Mouse (Mus musculus): ENCODE data around the gene Magi2. TPM values are rescaled to one million over a fixed set of nuclear protein-coding genes. Genes with fewer than 3 reads are reported as not detected.

Magi2 gene
- polyA plus RNA-seq, 1 experiment from 2014 or later, result 15.2 TPM

DNA sequence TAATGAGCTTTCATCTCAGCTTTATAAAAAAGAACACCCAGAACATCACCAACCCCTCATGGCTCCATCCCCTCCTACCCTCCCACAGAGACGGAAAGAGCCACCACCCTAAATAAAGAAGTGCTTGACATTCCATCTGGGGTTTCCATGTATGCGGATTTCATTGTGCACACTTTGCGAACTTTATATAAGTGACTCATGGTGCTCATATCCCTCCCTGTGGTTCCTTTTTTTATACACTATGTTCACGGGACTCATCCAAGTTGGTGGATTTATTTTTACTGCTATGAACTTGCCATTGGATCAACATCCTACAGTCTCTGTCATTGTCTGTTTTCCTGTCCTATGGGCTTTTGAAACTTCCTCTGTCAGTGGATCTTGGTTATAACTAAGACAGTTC, 1388.1 kb downstream of the Magi2 start:
- 89% methylated on average over 4 of the region's 4 CpGs for WGBS
- Histone ChIP-seq H3K27me3 (ENCODE audit: insufficient read depth, low read length) (no peaks in the 10 kb centered on the region), H3K9me3 (ENCODE audit: low read length) (no peaks in the 10 kb centered on the region), H3K27ac (ENCODE audit: low read length) (no peak overlapping the region), H3K4me2 (replicated peaks; ENCODE audit: low read depth, low read length) (no peak overlapping the region), H3K9ac (replicated peaks; ENCODE audit: low read length) (no peak overlapping the region), H3K4me1 (ENCODE audit: insufficient read depth, low read length) (no peaks in the 10 kb centered on the region), H3K4me3 (ENCODE audit: low read length) (no peak overlapping the region), H3K36me3 (ENCODE audit: insufficient read depth, low read length) (no peaks in the 10 kb centered on the region)
- no peak for ATAC-seq (ENCODE audit: low FRiP score, low TSS enrichment)

DNA sequence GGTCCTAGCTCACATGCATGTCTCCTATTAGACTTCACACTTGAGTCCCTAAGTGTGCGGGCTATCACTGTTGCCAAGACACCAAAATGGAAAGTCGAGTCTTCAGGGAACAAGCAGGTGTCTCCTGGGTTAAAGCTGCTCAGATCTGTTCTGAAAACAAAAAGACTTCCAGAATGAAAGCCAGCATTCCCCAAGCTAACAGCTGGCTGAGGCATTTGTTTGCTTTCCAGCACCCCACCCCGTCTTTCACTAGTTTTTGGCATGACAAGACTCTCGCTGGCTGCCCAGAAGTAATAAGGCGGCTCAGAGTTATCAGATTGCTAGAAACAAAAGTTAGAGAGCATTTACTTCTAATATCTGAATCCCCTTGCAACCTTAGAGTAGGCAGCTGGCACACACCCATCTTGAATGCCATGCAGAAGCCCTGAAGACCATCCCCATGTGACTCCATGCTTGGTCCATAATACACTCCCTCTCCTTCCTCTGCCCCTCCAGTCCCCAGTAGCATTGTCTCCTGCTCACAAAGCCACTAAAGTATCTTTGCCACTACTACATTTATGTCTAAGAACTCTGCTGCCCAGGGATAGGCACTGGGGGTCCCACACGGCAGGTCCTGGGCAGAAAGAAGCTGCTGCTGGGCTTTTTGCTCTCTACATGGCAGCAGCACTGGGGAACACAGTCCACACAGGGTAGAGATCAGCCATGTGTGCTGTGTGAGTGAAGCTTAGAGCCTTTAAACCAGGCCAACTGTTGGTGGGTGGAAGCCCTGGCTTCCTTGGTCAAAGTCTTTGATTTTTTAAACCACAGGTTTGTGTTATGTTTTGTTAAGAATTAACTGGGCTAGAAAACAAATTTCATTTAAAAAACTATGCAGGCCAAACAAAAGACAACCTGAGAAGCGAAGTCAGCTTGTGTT, 1394.0 kb downstream of the Magi2 start:
- Histone ChIP-seq H3K27ac (ENCODE audit: low read length) (no peak overlapping the region), H3K9me3 (ENCODE audit: low read length) (no peaks in the 10 kb centered on the region), H3K4me2 (replicated peaks; ENCODE audit: low read depth, low read length) (no peak overlapping the region), H3K27me3 (ENCODE audit: insufficient read depth, low read length) (no peaks in the 10 kb centered on the region), H3K4me3 (ENCODE audit: low read length) (no peak overlapping the region), H3K9ac (replicated peaks; ENCODE audit: low read length) (no peak overlapping the region), H3K4me1 (ENCODE audit: insufficient read depth, low read length) (no peaks in the 10 kb centered on the region), H3K36me3 (ENCODE audit: insufficient read depth, low read length) (no peaks in the 10 kb centered on the region)
- 75% methylated on average over 7 of the region's 7 CpGs for WGBS
- ATAC-seq (ENCODE audit: low FRiP score, low TSS enrichment), result no peak

DNA sequence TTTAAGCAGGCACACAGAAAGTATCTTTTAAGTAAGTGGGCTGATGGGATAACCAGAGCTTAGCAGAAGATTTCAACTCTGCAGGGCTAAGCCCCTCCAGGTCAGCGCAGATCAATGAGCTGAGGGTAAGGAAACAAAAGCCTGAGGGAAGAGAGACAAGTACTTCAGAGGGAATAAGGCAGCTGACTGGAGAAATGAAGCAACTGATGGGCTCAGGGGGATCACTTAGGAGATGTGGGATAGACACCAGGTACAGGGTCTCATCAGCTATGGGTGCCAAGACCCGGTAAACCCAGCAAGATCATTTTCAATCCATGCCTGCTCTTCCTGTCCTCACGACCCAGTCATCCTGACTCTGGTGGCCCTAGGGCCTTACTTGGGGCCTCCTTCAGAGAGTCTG, 1395.6 kb downstream of the Magi2 start:
- Histone ChIP-seq H3K4me2 (replicated peaks; ENCODE audit: low read depth, low read length) (no peak overlapping the region), H3K9ac (replicated peaks; ENCODE audit: low read length) (no peak overlapping the region), H3K4me1 (ENCODE audit: insufficient read depth, low read length) (no peaks in the 10 kb centered on the region), H3K9me3 (ENCODE audit: low read length) (no peaks in the 10 kb centered on the region), H3K27me3 (ENCODE audit: insufficient read depth, low read length) (no peaks in the 10 kb centered on the region), H3K36me3 (ENCODE audit: insufficient read depth, low read length) (no peaks in the 10 kb centered on the region), H3K27ac (ENCODE audit: low read length) (no peak overlapping the region), H3K4me3 (ENCODE audit: low read length) (no peak overlapping the region)
- 82% methylated on average over 3 of the region's 3 CpGs for WGBS
- ATAC-seq (ENCODE audit: low FRiP score, low TSS enrichment), result no peak

DNA sequence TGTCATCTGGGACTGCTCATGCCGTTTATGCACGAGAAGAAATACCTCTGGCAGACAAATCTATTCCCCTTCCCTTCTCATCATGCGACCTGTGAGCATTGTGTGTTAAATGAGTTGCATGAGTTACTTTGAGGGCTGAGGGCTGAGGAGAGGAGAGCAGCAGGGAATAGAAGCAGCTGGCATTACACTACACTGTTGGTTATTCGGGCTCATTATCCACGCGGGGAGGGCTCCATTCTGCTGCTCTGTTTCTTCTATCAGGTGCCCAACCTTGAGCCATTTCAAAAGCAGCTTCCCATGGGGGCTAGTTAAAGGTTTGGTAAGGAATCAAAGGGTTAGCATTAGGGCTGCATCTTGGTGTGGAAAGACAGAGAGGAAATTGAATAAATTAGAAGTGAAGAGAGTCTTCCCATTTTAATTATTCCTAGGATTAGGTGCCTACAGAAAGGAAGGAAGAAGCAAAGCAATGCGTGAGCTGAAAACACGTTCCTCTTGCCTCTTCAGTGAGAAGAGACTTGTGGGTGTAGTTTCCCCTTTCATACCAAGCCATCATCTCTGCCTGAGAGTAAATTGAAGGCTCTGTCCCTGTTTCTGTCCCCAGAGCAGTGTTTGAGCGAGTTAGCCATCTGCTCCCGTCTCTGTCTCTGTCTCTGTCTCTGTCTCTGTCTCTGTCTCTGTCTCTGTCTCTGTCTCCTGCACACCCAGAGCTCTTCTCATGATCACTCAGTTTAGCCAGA, 1396.2 kb downstream of the Magi2 start:
- H3K27me3 ChIP-seq (ENCODE audit: insufficient read depth, low read length), result no peaks in the 10 kb centered on the region
- H3K4me3 ChIP-seq (ENCODE audit: low read length), result no peak overlapping the region
- no peaks in the 10 kb centered on the region for H3K9me3 ChIP-seq (ENCODE audit: low read length)
- ATAC-seq (ENCODE audit: low FRiP score, low TSS enrichment), result no peak
- no peak overlapping the region for H3K4me2 ChIP-seq (replicated peaks; ENCODE audit: low read depth, low read length)
- WGBS, result 73% methylated on average over 10 of the region's 10 CpGs
- no peaks in the 10 kb centered on the region for H3K4me1 ChIP-seq (ENCODE audit: insufficient read depth, low read length)
- no peaks in the 10 kb centered on the region for H3K36me3 ChIP-seq (ENCODE audit: insufficient read depth, low read length)
- no peak overlapping the region for H3K27ac ChIP-seq (ENCODE audit: low read length)
- no peak overlapping the region for H3K9ac ChIP-seq (replicated peaks; ENCODE audit: low read length)

DNA sequence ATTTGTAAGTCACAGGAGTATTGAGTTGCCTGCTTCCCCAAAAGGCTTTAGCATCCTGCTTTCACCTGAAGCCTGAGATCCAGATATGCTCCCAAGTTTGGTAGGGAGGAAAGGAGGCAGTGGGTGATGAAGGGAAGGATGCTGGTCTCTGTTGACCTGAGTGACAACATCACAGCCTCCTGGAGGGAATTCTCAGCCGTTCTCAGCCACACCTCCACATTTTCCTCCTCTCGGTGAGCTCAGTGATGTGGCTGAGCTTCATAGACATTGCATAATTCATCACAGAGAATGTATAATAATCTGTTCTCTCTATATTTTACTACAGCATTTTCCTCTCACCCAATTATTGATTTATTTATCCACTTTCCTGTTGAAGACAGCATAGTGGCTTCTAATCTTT, 1398.3 kb downstream of the Magi2 start:
- H3K4me2 ChIP-seq (replicated peaks; ENCODE audit: low read depth, low read length), result no peak overlapping the region
- no peak for ATAC-seq (ENCODE audit: low FRiP score, low TSS enrichment)
- H3K36me3 ChIP-seq (ENCODE audit: insufficient read depth, low read length), result no peaks in the 10 kb centered on the region
- H3K9me3 ChIP-seq (ENCODE audit: low read length), result no peaks in the 10 kb centered on the region
- H3K27me3 ChIP-seq (ENCODE audit: insufficient read depth, low read length), result no peaks in the 10 kb centered on the region
- no peak overlapping the region for H3K27ac ChIP-seq (ENCODE audit: low read length)
- WGBS, result 58% methylated on average over 2 of the region's 2 CpGs
- no peaks in the 10 kb centered on the region for H3K4me1 ChIP-seq (ENCODE audit: insufficient read depth, low read length)
- no peak overlapping the region for H3K9ac ChIP-seq (replicated peaks; ENCODE audit: low read length)
- no peak overlapping the region for H3K4me3 ChIP-seq (ENCODE audit: low read length)

DNA sequence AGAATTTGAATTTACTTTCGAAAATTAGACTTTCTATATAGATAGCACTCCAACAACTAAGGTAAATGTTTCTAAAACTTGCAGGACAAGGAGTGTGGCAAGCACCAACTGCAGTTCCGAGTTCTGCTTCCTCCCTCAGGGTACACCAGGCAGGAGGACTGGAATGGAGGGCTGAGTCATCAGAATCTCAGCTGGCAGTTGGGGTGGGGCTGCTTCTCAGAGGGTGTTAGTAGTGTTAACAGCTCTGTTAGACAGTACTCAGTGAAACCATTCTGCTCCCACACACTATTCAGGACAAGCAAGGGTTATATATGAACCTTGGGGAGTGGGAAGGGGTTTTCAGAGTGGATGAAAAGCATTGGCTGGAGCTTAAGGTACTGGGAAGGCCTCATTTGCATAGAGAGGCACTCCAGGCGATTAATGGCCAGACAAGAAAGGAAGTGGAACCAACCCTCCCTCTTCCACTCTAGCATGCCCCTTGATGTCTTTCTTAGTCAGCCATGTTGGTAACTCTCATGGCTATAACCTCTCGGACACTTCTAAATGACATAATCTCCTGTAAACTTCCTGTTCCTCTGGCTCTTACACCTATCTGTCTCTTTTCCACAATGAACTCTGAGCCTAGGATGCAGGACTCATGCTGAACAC, 1402.2 kb downstream of the Magi2 start:
- Histone ChIP-seq H3K9me3 (ENCODE audit: low read length) (no peaks in the 10 kb centered on the region), H3K4me2 (replicated peaks; ENCODE audit: low read depth, low read length) (no peak overlapping the region), H3K9ac (replicated peaks; ENCODE audit: low read length) (no peak overlapping the region), H3K27me3 (ENCODE audit: insufficient read depth, low read length) (no peaks in the 10 kb centered on the region), H3K4me1 (ENCODE audit: insufficient read depth, low read length) (no peaks in the 10 kb centered on the region), H3K27ac (ENCODE audit: low read length) (no peak overlapping the region), H3K4me3 (ENCODE audit: low read length) (no peak overlapping the region), H3K36me3 (ENCODE audit: insufficient read depth, low read length) (no peaks in the 10 kb centered on the region)
- no peak for ATAC-seq (ENCODE audit: low FRiP score, low TSS enrichment)
- WGBS, result 56% methylated on average over 4 of the region's 4 CpGs

DNA sequence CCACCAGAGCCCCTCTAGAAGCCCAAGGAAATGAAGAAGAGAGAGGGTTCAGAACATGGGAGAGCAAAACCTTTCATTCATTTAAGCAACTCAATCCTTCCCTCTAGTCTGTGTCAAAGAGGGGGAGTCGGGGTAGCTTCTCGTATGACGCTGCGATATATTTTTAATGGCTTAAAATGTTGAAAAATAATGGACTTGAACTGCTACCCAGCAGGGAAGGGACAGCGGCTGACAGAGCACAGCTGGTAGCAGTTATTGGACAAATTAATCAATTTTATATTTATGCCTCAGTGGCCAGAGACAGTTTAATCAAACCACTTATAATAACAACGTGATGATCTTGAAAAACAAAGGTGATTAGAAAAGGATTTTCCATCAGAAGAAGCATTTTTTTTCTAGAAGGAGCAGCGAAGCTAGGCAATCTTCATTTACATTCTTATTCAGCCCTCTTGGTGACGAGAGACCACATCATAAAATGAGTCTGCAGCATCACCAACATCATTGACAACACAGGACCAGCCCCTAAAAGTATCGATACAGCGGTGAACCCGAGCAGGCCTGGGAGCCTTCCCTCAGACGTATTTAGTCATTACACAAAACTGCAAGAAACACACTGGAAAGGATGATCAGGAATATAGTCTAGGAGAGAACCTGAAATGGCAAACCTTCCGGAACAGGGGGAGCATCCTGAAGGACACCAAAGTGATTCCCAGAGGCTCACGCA, 1407.4 kb downstream of the Magi2 start:
- 41% methylated on average over 14 of the region's 14 CpGs for WGBS

DNA sequence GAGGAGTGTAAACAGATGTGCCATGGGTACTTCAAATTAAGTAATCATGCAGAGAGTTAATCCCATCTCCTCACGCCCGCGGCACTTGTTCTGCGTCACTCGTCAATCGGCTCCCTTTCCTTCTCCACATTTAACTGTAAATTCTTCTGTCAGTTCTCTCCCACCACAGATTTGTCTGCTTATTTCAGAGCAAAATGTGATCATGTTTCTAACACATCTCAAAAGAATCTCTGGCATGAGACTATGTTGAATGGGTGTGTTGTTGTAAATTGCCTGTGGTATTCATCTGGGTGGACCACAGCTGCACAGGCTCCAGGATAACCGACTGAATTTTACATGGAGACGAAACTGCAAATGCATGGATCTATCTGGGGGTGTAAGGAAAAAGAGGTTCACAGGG, 1408.0 kb downstream of the Magi2 start:
- no peaks in the 10 kb centered on the region for H3K36me3 ChIP-seq (ENCODE audit: insufficient read depth, low read length)
- no peak overlapping the region for H3K9ac ChIP-seq (replicated peaks; ENCODE audit: low read length)
- no peak for ATAC-seq (ENCODE audit: low FRiP score, low TSS enrichment)
- no peak overlapping the region for H3K4me3 ChIP-seq (ENCODE audit: low read length)
- H3K27ac ChIP-seq (ENCODE audit: low read length), result no peak overlapping the region
- no peaks in the 10 kb centered on the region for H3K27me3 ChIP-seq (ENCODE audit: insufficient read depth, low read length)
- 73% methylated on average over 8 of the region's 8 CpGs for WGBS
- no peaks in the 10 kb centered on the region for H3K9me3 ChIP-seq (ENCODE audit: low read length)
- no peaks in the 10 kb centered on the region for H3K4me1 ChIP-seq (ENCODE audit: insufficient read depth, low read length)
- H3K4me2 ChIP-seq (replicated peaks; ENCODE audit: low read depth, low read length), result no peak overlapping the region

More for the DNA sequence above, 1407.4 kb downstream of the Magi2 start:
- Histone ChIP-seq H3K4me3 (ENCODE audit: low read length) (no peak overlapping the region), H3K27ac (ENCODE audit: low read length) (no peak overlapping the region), H3K9me3 (ENCODE audit: low read length) (no peaks in the 10 kb centered on the region), H3K4me2 (replicated peaks; ENCODE audit: low read depth, low read length) (no peak overlapping the region), H3K9ac (replicated peaks; ENCODE audit: low read length) (no peak overlapping the region), H3K27me3 (ENCODE audit: insufficient read depth, low read length) (no peaks in the 10 kb centered on the region), H3K36me3 (ENCODE audit: insufficient read depth, low read length) (no peaks in the 10 kb centered on the region), H3K4me1 (ENCODE audit: insufficient read depth, low read length) (no peaks in the 10 kb centered on the region)
- ATAC-seq (ENCODE audit: low FRiP score, low TSS enrichment), result peak; percentile 49; the same call in 1 of the 2 replicates

DNA sequence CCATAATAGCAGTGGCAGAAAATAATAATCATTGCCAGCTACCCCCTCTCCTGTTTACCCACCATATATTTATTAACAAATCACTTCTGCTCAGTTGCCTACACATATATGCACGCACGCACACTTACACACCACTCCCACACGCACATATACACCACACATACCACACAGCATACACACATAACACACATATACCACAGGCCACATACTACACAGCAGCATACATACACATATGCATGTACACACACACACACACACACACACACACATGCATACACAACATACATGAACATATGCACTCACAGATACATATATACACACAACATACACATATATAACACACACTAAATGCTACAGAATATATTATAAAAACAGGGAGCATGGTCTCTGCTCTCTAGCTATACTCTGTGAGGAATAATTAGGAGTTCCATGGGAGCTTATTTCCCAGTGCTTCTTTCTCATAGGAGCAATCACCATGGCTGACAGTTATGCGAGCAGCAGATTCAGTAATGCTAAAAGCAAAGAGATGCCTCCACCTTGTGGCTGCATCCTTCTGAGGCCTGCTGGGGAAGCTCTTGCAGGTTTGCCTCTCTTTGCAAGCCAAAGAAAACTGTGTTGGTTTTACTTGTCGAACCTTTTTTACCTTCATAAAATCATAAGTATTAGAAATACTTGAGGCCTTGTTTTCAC, 1410.6 kb downstream of the Magi2 start:
- 77% methylated on average over 5 of the region's 5 CpGs for WGBS
- H3K27me3 ChIP-seq (ENCODE audit: insufficient read depth, low read length), result no peaks in the 10 kb centered on the region
- 0 out of 2 replicates have a peak, but pooled peaks have one; percentile 39 for ATAC-seq (ENCODE audit: low FRiP score, low TSS enrichment)
- no peaks in the 10 kb centered on the region for H3K9me3 ChIP-seq (ENCODE audit: low read length)
- H3K4me2 ChIP-seq (replicated peaks; ENCODE audit: low read depth, low read length), result no peak overlapping the region
- no peaks in the 10 kb centered on the region for H3K4me1 ChIP-seq (ENCODE audit: insufficient read depth, low read length)
- no peak overlapping the region for H3K4me3 ChIP-seq (ENCODE audit: low read length)
- H3K9ac ChIP-seq (replicated peaks; ENCODE audit: low read length), result no peak overlapping the region
- no peaks in the 10 kb centered on the region for H3K36me3 ChIP-seq (ENCODE audit: insufficient read depth, low read length)
- no peak overlapping the region for H3K27ac ChIP-seq (ENCODE audit: low read length)

All from kidney, embryonic 16.5 days (tissue).